Mouse (Mus musculus): ENCODE data around the gene Nid2.
A peak's percentile ranks its signal among the peaks of the same experiment; 100 is the strongest.

Gene Nid2

GRCm38 (mm10) chr14:19751025-19751771, at the start of gene Nid2:
Nid2 (plus strand) TSS chr14:19751265.
- DNase-seq, result peak; percentile 56

GRCm38 (mm10) chr14:19701546-19701945, 49.5 kb upstream of the Nid2 start:
- no peak for DNase-seq

- peak; percentile 66 for DNase-seq
Observed at GRCm38 (mm10) chr14:19705649-19706048, 45.4 kb upstream of the Nid2 start.

- DNase-seq, result peak; percentile 52
Observed at GRCm38 (mm10) chr14:19706454-19706853, 44.6 kb upstream of the Nid2 start.

- no peak for DNase-seq
Observed at GRCm38 (mm10) chr14:19706997-19707396, 44.1 kb upstream of the Nid2 start.

- DNase-seq, result no peak
Observed at GRCm38 (mm10) chr14:19707721-19708507, 43.2 kb upstream of the Nid2 start.

- DNase-seq, result no peak
Observed at GRCm38 (mm10) chr14:19709161-19709560, 41.9 kb upstream of the Nid2 start.

- no peak for DNase-seq
Observed at GRCm38 (mm10) chr14:19711771-19712170, 39.3 kb upstream of the Nid2 start.

GRCm38 (mm10) chr14:19713067-19713466, 38.0 kb upstream of the Nid2 start:
- no peak for DNase-seq

GRCm38 (mm10) chr14:19719077-19719476, 32.0 kb upstream of the Nid2 start:
- no peak for DNase-seq

GRCm38 (mm10) chr14:19720044-19720611, 30.9 kb upstream of the Nid2 start:
- DNase-seq, result no peak

GRCm38 (mm10) chr14:19728278-19728677, 22.8 kb upstream of the Nid2 start:
- DNase-seq, result no peak

GRCm38 (mm10) chr14:19728737-19729136, 22.3 kb upstream of the Nid2 start:
- DNase-seq, result no peak

GRCm38 (mm10) chr14:19732097-19732496, 19.0 kb upstream of the Nid2 start:
- no peak for DNase-seq

- no peak for DNase-seq
Observed at GRCm38 (mm10) chr14:19733490-19734282, 17.4 kb upstream of the Nid2 start.

GRCm38 (mm10) chr14:19735303-19735702, 15.8 kb upstream of the Nid2 start:
- no peak for DNase-seq

- DNase-seq, result no peak
Observed at GRCm38 (mm10) chr14:19737568-19737967, 13.5 kb upstream of the Nid2 start.

GRCm38 (mm10) chr14:19738094-19738843, 12.8 kb upstream of the Nid2 start:
- no peak for DNase-seq

GRCm38 (mm10) chr14:19739416-19740146, 11.5 kb upstream of the Nid2 start:
- no peak for DNase-seq

GRCm38 (mm10) chr14:19740147-19740738, 10.8 kb upstream of the Nid2 start:
- no peak for DNase-seq

- DNase-seq, result no peak
Observed at GRCm38 (mm10) chr14:19744876-19745275, 6.2 kb upstream of the Nid2 start.

Measured in layer of hippocampus, adult 9-11 months (tissue).